Mouse (Mus musculus): ENCODE measurements around the gene Wdr34.
"Not testable (repeated sequence)": the region's sequence is repeated elsewhere in the genome, so short reads cannot be mapped to it uniquely, and the experiment has no call there.

The Wdr34 gene

GRCm38 (mm10) chr2:30066046-30066901 lies 17.6 kb upstream of the Wdr34 start:
- peak; percentile 96 for DNase-seq (ENCODE audit: low read depth, low spot score)

- DNase-seq (ENCODE audit: low read depth, low spot score): no peak
Measured at GRCm38 (mm10) chr2:30064298-30064697, 15.6 kb upstream of the Wdr34 start.

GRCm38 (mm10) chr2:30063791-30064190 lies 15.1 kb upstream of the Wdr34 start:
- no peak for DNase-seq (ENCODE audit: low read depth, low spot score)

GRCm38 (mm10) chr2:30063235-30063634 lies 14.6 kb upstream of the Wdr34 start:
- peak; percentile 60 for DNase-seq (ENCODE audit: low read depth, low spot score)

- DNase-seq (ENCODE audit: low read depth, low spot score): peak; percentile 87
Measured at GRCm38 (mm10) chr2:30062249-30063093, 13.8 kb upstream of the Wdr34 start.

- DNase-seq (ENCODE audit: low read depth, low spot score): peak; percentile 99
Measured at GRCm38 (mm10) chr2:30061215-30062166, 12.8 kb upstream of the Wdr34 start.

GRCm38 (mm10) chr2:30058418-30058817 lies 9.7 kb upstream of the Wdr34 start:
- DNase-seq (ENCODE audit: low read depth, low spot score): peak; percentile 82

GRCm38 (mm10) chr2:30057223-30057904 lies 8.7 kb upstream of the Wdr34 start, which contains the start of gene Set:
Gene Set, plus strand, starts transcription at chr2:30057378.
- DNase-seq (ENCODE audit: low read depth, low spot score): peak; percentile 93

GRCm38 (mm10) chr2:30056736-30057135 lies 8.1 kb upstream of the Wdr34 start:
- DNase-seq (ENCODE audit: low read depth, low spot score): no peak

- DNase-seq (ENCODE audit: low read depth, low spot score): not testable (repeated sequence)
Measured at GRCm38 (mm10) chr2:30055310-30055709, 6.6 kb upstream of the Wdr34 start.

- peak; percentile 66 for DNase-seq (ENCODE audit: low read depth, low spot score)
Measured at GRCm38 (mm10) chr2:30051992-30052761, 3.5 kb upstream of the Wdr34 start.

- no peak for DNase-seq (ENCODE audit: low read depth, low spot score)
Measured at GRCm38 (mm10) chr2:30049831-30050230, 1.1 kb upstream of the Wdr34 start.

- DNase-seq (ENCODE audit: low read depth, low spot score): peak; percentile 62
Measured at GRCm38 (mm10) chr2:30048101-30048501, 580 bp downstream of the Wdr34 start.

GRCm38 (mm10) chr2:30047127-30047526 lies 1.6 kb downstream of the Wdr34 start:
- no peak for DNase-seq (ENCODE audit: low read depth, low spot score)

GRCm38 (mm10) chr2:30044550-30044949 lies 4.1 kb downstream of the Wdr34 start:
- DNase-seq (ENCODE audit: low read depth, low spot score): peak; percentile 55

GRCm38 (mm10) chr2:30042445-30042844 lies 6.2 kb downstream of the Wdr34 start:
- peak; percentile 96 for DNase-seq (ENCODE audit: low read depth, low spot score)

- DNase-seq (ENCODE audit: low read depth, low spot score): no peak
Measured at GRCm38 (mm10) chr2:30039687-30040086, 9.0 kb downstream of the Wdr34 start.

GRCm38 (mm10) chr2:30038370-30038769 lies 10.3 kb downstream of the Wdr34 start:
- DNase-seq (ENCODE audit: low read depth, low spot score): no peak

- no peak for DNase-seq (ENCODE audit: low read depth, low spot score)
Measured at GRCm38 (mm10) chr2:30037762-30038161, 10.9 kb downstream of the Wdr34 start.

GRCm38 (mm10) chr2:30032957-30033356 lies 15.7 kb downstream of the Wdr34 start:
- no peak for DNase-seq (ENCODE audit: low read depth, low spot score)

Measured in ZHBTc4 (cell line).